Mouse (Mus musculus): Measurements from ENCODE around the gene Car5a. TPM values are rescaled to one million over a fixed set of nuclear protein-coding genes. Genes with fewer than 3 reads are reported as not detected.
A peak's percentile ranks its signal among the peaks of the same experiment; 100 is the strongest.

Car5a gene
- total and polyA plus RNA-seq, 3 experiments: not detected

- DNase-seq: no peak
- no peaks in the 10 kb centered on the region for H3K36me3 ChIP-seq (ENCODE audit: control insufficient read depth, insufficient read depth, low read length)
- 91% methylated on average over 7 of the region's 7 CpGs for WGBS
- TF ChIP-seq POLR2A (IDR thresholded peaks at IDR 0.05; ENCODE audit: insufficient read depth, low read depth, low read length) (no peak), EP300 (IDR thresholded peaks at IDR 0.05; ENCODE audit: insufficient read depth, low read depth, low read length) (no peak), CTCF (IDR thresholded peaks at IDR 0.05) (no peak)
- intact Hi-C loops (cut with DNase I): no loop called here
- H3K9ac ChIP-seq (ENCODE audit: low read depth, low read length): no peak overlapping the region
- H3K79me2 ChIP-seq (replicated peaks; ENCODE audit: control insufficient read depth, insufficient read depth, low read length): no peaks in the 10 kb centered on the region
- H3K4me3 ChIP-seq: no peak overlapping the region
- peaks cover 10% of the 10 kb centered on the region for H3K4me1 ChIP-seq (ENCODE audit: control insufficient read depth, insufficient read depth, low read length)
- no peak overlapping the region for H3K27ac ChIP-seq
- no peaks in the 10 kb centered on the region for H3K27me3 ChIP-seq (ENCODE audit: control insufficient read depth, insufficient read depth, low read length)
Measured at GRCm38 (mm10) chr8:121946351-121946750, 1.6 kb upstream of the Car5a start.

DNA sequence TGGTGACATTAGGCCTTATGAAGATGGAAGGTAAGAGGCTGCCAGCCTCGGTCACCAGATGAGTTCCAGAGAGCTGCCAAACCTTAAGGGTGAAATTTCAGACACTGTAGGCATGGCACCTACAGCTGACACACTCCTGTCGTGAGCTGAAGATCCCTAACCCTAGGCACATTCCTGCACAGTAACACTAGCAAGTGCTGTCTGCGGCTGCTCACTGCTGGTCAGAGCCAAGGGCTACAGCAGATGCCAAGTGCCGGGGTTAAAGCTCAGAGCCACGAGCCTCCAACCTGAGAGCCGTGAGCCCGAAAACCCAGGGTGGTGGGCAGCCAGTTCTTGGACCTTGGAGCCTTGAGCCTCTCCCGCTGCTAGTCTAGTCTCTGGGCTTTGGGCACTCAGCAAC, 988 bp downstream of the Car5a start:
- Histone ChIP-seq H3K9ac (ENCODE audit: low read depth, low read length) (no peak overlapping the region), H3K4me3 (no peak overlapping the region), H3K27me3 (ENCODE audit: control insufficient read depth, insufficient read depth, low read length) (no peaks in the 10 kb centered on the region), H3K4me1 (ENCODE audit: control insufficient read depth, insufficient read depth, low read length) (peaks cover 8% of the 10 kb centered on the region), H3K36me3 (ENCODE audit: control insufficient read depth, insufficient read depth, low read length) (no peaks in the 10 kb centered on the region), H3K27ac (no peak overlapping the region), H3K79me2 (replicated peaks; ENCODE audit: control insufficient read depth, insufficient read depth, low read length) (no peaks in the 10 kb centered on the region)
- DNase-seq: no peak
- intact Hi-C loops (cut with DNase I): no loop called here
- 85% methylated on average over 8 of the region's 8 CpGs for WGBS
- TF ChIP-seq EP300 (IDR thresholded peaks at IDR 0.05; ENCODE audit: insufficient read depth, low read depth, low read length) (no peak), CTCF (IDR thresholded peaks at IDR 0.05) (no peak), POLR2A (IDR thresholded peaks at IDR 0.05; ENCODE audit: insufficient read depth, low read depth, low read length) (no peak)

GRCm38 (mm10) chr8:121943057-121943540, 1.6 kb downstream of the Car5a start:
- 13% methylated on average over 2 of the region's 2 CpGs for WGBS
- Histone ChIP-seq H3K36me3 (ENCODE audit: control insufficient read depth, insufficient read depth, low read length) (no peaks in the 10 kb centered on the region), H3K4me1 (ENCODE audit: control insufficient read depth, insufficient read depth, low read length) (peaks cover 2% of the 10 kb centered on the region), H3K4me3 (no peak overlapping the region), H3K9ac (ENCODE audit: low read depth, low read length) (no peak overlapping the region), H3K27ac (no peak overlapping the region), H3K27me3 (ENCODE audit: control insufficient read depth, insufficient read depth, low read length) (no peaks in the 10 kb centered on the region), H3K79me2 (replicated peaks; ENCODE audit: control insufficient read depth, insufficient read depth, low read length) (no peaks in the 10 kb centered on the region)
- DNase-seq: no peak
- TF ChIP-seq EP300 (IDR thresholded peaks at IDR 0.05; ENCODE audit: insufficient read depth, low read depth, low read length): 0 out of 2 replicates have a peak, but pooled peaks have one; percentile 18
- TF ChIP-seq CTCF (IDR thresholded peaks at IDR 0.05): no peak
- TF ChIP-seq POLR2A (IDR thresholded peaks at IDR 0.05; ENCODE audit: insufficient read depth, low read depth, low read length): 0 out of 2 replicates have a peak, but pooled peaks have one; percentile 13
- intact Hi-C loops (cut with DNase I): no loop called here

GRCm38 (mm10) chr8:121938732-121939131, 6.0 kb downstream of the Car5a start:
- DNase-seq: no peak
- 80% methylated on average over 7 of the region's 7 CpGs for WGBS

GRCm38 (mm10) chr8:121936391-121936790, 8.3 kb downstream of the Car5a start:
- Histone ChIP-seq H3K36me3 (ENCODE audit: control insufficient read depth, insufficient read depth, low read length) (no peaks in the 10 kb centered on the region), H3K4me3 (no peak overlapping the region), H3K79me2 (replicated peaks; ENCODE audit: control insufficient read depth, insufficient read depth, low read length) (no peaks in the 10 kb centered on the region), H3K27ac (no peak overlapping the region), H3K4me1 (ENCODE audit: control insufficient read depth, insufficient read depth, low read length) (no peaks in the 10 kb centered on the region; the same call in 1 of the 2 replicates), H3K9ac (ENCODE audit: low read depth, low read length) (no peak overlapping the region), H3K27me3 (ENCODE audit: control insufficient read depth, insufficient read depth, low read length) (no peaks in the 10 kb centered on the region)
- TF ChIP-seq CTCF (IDR thresholded peaks at IDR 0.05) (no peak), EP300 (IDR thresholded peaks at IDR 0.05; ENCODE audit: insufficient read depth, low read depth, low read length) (no peak), POLR2A (IDR thresholded peaks at IDR 0.05; ENCODE audit: insufficient read depth, low read depth, low read length) (no peak)
- 75% methylated on average over 14 of the region's 14 CpGs for WGBS
- no peak for DNase-seq
- intact Hi-C loops (cut with DNase I): no loop called here

More at GRCm38 (mm10) chr8:121938732-121939131, 6.0 kb downstream of the Car5a start:
- H3K9ac ChIP-seq (ENCODE audit: low read depth, low read length): no peak overlapping the region
- H3K4me3 ChIP-seq: no peak overlapping the region
- H3K4me1 ChIP-seq (ENCODE audit: control insufficient read depth, insufficient read depth, low read length): no peaks in the 10 kb centered on the region; the same call in 1 of the 2 replicates
- H3K36me3 ChIP-seq (ENCODE audit: control insufficient read depth, insufficient read depth, low read length): no peaks in the 10 kb centered on the region
- H3K79me2 ChIP-seq (replicated peaks; ENCODE audit: control insufficient read depth, insufficient read depth, low read length): no peaks in the 10 kb centered on the region
- no peaks in the 10 kb centered on the region for H3K27me3 ChIP-seq (ENCODE audit: control insufficient read depth, insufficient read depth, low read length)
- intact Hi-C loops (cut with DNase I): no loop called here
- no peak for TF ChIP-seq CTCF (IDR thresholded peaks at IDR 0.05)
- no peak for TF ChIP-seq EP300 (IDR thresholded peaks at IDR 0.05; ENCODE audit: insufficient read depth, low read depth, low read length)
- no peak for TF ChIP-seq POLR2A (IDR thresholded peaks at IDR 0.05; ENCODE audit: insufficient read depth, low read depth, low read length)
- H3K27ac ChIP-seq: no peak overlapping the region

DNA sequence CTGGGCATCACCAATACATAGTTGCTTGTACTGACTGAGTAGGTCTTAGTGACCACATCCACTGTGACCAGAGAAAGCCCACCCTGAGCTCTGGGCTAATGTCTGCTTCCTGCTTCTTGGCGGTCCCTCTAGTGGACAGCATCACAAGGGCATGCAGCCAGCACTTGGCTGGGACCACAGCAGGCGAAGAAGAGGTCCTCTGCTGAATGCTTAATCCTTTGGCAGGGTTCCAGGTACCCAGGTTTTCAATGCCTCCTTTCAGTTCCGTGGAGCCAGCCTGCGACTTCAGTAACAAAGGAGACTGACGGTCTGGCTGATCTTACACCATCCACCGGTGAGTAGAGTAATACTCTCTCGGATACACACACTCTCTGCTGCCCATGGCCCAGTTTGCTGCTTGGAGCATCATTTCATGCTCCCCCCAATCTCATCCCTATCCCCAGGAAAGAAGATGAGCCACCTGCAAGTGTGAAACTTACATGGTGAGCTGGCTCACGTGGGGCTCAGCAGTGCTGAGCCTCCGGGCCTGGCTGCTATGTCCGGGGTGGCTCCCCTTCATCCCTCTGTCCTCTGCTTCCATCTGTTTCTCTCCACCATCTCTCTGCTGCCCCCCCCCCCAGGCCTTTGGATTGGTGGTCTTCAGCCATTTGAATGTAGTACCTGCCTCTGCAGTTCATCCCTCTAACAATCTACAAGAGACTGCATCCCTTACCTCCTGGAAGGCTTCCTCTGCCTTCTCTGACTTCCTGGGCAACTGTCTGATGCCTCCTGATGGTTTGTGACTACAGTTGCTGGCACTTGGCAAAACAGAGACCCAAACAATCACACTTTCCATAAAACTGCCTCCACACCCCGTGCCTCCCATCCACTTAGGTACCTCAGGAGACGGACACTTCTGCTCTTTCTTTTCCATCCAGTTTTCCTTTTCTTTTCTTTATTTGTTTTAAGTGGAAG, 9.1 kb downstream of the Car5a start:
- peak; percentile 45 for TF ChIP-seq CTCF (IDR thresholded peaks at IDR 0.05)
- TF ChIP-seq EP300 (IDR thresholded peaks at IDR 0.05; ENCODE audit: insufficient read depth, low read depth, low read length): no peak

More for the DNA sequence above, 9.1 kb downstream of the Car5a start:
- WGBS: 58% methylated on average over 12 of the region's 12 CpGs
- no peak overlapping the region for H3K27ac ChIP-seq
- H3K79me2 ChIP-seq (replicated peaks; ENCODE audit: control insufficient read depth, insufficient read depth, low read length): no peaks in the 10 kb centered on the region
- DNase-seq: no peak
- intact Hi-C loops (cut with DNase I): no loop called here
- H3K27me3 ChIP-seq (ENCODE audit: control insufficient read depth, insufficient read depth, low read length): no peaks in the 10 kb centered on the region
- no peaks in the 10 kb centered on the region; the same call in 1 of the 2 replicates for H3K4me1 ChIP-seq (ENCODE audit: control insufficient read depth, insufficient read depth, low read length)
- H3K36me3 ChIP-seq (ENCODE audit: control insufficient read depth, insufficient read depth, low read length): no peaks in the 10 kb centered on the region
- no peak overlapping the region for H3K9ac ChIP-seq (ENCODE audit: low read depth, low read length)
- no peak overlapping the region for H3K4me3 ChIP-seq

All from heart, adult 2 months (tissue).